Mouse (Mus musculus): Measurements from ENCODE around the gene Fbxw26.
"Not testable (repeated sequence)": the region's sequence is repeated elsewhere in the genome, so short reads cannot be mapped to it uniquely, and the experiment has no call there.

Fbxw26 gene

DNA sequence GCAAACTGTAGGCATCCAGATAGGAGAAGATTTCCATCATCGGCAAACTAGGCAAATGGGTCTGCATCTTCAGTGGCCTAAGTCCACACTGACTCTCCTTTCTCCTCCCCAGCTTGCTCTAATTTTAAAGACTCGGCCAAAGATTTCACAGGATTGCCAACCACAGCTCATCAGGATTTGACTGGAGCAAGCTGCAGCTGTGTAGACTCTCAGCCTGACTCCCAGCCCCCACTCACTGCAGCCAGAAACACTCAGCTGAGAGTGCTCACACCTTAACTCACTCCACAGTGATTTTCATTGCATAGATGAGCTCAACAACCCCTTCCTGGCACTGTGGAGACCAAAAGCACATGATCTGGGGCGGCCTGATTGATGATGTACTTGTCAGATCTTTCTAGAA is at the start of gene Fbxw26:
Fbxw26 (minus strand) TSS at position 101 of the 400 bp plus-strand sequence.
- not testable (repeated sequence) for DNase-seq

DNA sequence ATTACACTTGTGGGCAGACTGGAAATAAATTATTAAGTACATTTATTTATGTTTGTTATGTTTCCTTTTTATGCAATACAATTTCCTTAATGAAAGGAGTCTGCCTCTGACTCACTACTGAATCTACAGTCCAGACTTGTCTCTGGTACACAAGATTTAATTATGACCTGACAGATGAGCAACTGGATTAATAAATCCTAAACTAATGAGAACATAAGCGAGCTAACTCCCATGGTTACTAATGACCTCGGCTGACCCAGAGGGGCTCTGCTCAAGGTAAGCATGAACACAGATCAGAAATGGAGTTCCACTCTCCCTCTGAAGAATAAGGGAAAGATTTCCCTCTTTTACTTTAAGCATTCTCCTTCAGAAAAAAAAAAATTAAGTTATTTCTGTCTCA is 49.3 kb upstream of the Fbxw26 start:
- DNase-seq = no peak

DNA sequence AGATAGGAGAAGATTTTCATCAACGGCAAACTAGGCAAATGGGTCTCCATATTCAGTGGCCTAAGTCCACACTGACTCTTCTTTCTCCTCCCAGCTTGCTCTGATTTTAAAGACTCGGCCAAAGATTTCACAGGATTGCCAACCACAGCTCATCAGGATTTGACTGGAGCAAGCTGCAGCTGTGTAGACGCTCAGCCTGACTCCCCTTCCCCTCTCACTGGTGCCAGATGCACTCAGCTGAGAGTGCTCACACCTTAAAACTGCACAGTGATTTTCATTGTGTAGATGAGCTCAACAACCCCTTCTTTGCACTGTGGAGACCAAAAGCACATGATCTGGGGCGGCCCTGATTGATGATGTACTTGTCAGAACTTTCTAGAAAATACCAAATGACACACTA is 44.7 kb upstream of the Fbxw26 start, which contains the start of gene Fbxw27:
Fbxw27 (minus strand) TSS at position 101 of the 400 bp plus-strand sequence.
- DNase-seq = not testable (repeated sequence)

DNA sequence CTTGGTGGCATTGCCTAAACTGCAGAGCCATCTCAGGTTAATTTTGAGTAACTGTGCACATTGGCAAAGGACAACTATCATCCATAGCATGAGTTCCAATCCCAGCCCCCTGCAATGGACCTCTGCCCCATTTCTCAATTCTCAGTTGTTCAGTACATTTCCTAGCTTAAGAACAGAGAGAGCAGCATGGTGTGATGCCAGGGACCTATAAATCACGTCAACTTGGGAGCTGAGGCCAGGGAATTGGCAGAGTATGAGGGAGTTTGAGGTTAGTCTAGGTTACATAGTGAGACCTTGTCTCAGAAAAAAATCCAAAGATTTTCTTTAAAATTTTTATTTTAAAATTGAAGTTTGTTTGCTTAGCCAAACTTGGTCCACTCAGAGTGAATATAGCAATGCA is 21.0 kb upstream of the Fbxw26 start:
- not testable (repeated sequence) for DNase-seq

DNA sequence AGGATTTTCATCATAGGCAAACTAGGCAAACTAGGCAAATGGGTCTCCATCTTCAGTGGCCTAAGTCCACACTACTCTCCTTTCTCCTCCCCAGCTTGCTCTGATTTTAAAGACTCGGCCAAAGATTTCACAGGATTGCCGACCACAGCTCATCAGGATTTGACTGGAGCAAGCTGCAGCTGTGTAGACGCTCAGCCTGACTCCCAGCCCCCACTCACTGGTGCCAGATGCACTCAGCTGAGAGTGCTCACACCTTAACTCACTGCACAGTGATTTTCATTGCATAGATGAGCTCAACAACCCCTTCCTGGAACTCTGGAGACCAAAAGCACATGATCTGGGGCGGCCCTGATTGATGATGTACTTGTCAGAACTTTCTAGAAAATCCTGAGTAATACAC is 43.3 kb downstream of the Fbxw26 start, which contains the start of gene Fbxw18:
Fbxw18 (minus strand) TSS at position 101 of the 400 bp plus-strand sequence.
- DNase-seq = not testable (repeated sequence)

DNA sequence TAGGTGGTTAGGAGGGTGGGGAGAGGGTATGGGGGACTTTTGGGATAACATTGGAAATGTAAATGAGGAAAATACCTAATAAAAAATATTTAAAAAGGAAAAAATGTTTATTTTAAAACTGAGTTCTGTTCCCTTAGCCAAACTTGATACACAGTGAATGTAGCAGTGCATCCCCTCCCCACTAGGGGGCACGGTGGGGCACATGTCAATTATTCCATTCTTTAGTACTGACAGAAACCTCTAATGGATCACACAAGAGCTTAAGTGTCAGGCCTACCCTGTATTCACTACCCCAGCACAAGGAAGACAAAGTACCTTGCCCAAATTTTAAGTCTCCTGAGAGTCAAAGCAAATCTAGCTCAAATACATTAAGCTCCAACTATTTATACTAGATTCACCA is 60.6 kb downstream of the Fbxw26 start:
- peak; percentile 56 for DNase-seq

Measured in lung, postnatal 14 days (tissue).